Mouse (Mus musculus) MEL (cell line): ENCODE data around the gene Zfp932. TPM values are rescaled to one million over a fixed set of nuclear protein-coding genes. Genes with fewer than 3 reads are reported as not detected.
A peak's percentile ranks its signal among the peaks of the same experiment; 100 is the strongest.
"Not testable (repeated sequence)": the region's sequence is repeated elsewhere in the genome, so short reads cannot be mapped to it uniquely, and the experiment has no call there.

Experiments used
- DNase-seq: peaks from one replicate; pipeline ENCODE4 v3.0.0; 2011; ENCODE audit warnings: low read depth, low spot score
- H3K27ac ChIP-seq: 2 replicates; pipeline ENCODE4 v1.5.1; 2012; ENCODE audit warnings: low read depth, mild to moderate bottlenecking, control low read depth, low read length, moderate library complexity; ENCODE audit not compliant: control insufficient read depth
- H3K27me3 ChIP-seq, 2 experiments: fragments of 150-350 bp in 1 of 2; sonication (generic) in 1 of 2; 2 replicates each; pipeline ENCODE4 v1.6.1; 2012; ENCODE audit warnings: low read length in 2 of 2, mild to moderate bottlenecking in 2 of 2, improper control_type of control experiment in 1 of 2, moderate library complexity in 1 of 2; ENCODE audit not compliant: insufficient read depth in 2 of 2, control insufficient read depth in 1 of 2
- H3K36me3 ChIP-seq, 2 experiments: 2 replicates each; pipeline ENCODE4 v1.6.1; 2012 to 2014; ENCODE audit warnings: low read length in 2 of 2, improper control_type of control experiment in 1 of 2, inconsistent platforms in 1 of 2, mild to moderate bottlenecking in 1 of 2; ENCODE audit not compliant: insufficient read depth in 2 of 2, control insufficient read depth in 1 of 2
- H3K4me1 ChIP-seq, 2 experiments: fragments of 150-350 bp in 1 of 2; sonication (generic) in 1 of 2; 2 replicates each; pipeline ENCODE4 v1.6.1; 2012; ENCODE audit warnings: low read length in 2 of 2, improper control_type of control experiment in 1 of 2, mild to moderate bottlenecking in 1 of 2; ENCODE audit not compliant: insufficient read depth in 2 of 2, control insufficient read depth in 1 of 2
- H3K4me3 ChIP-seq, 2 experiments: fragments of 150-350 bp in 1 of 2; sonication (generic) in 1 of 2; 2 replicates each; pipeline ENCODE4 v1.5.1; 2012; ENCODE audit warnings: low read depth in 2 of 2, low read length in 2 of 2, mild to moderate bottlenecking in 2 of 2, moderate library complexity in 2 of 2, control low read depth in 1 of 2, improper control_type of control experiment in 1 of 2; ENCODE audit not compliant: control insufficient read depth in 1 of 2, insufficient read depth in 1 of 2
- H3K79me2 ChIP-seq: 2 replicates; pipeline ENCODE4 v1.6.1; 2012; ENCODE audit warnings: mild to moderate bottlenecking, low read length, moderate library complexity; ENCODE audit not compliant: control insufficient read depth, poor library complexity, insufficient read depth
- H3K9ac ChIP-seq: 2 replicates; pipeline ENCODE4 v1.6.1; 2012; ENCODE audit warnings: low read depth, mild to moderate bottlenecking, control low read depth, low read length, moderate library complexity; ENCODE audit not compliant: control insufficient read depth, poor library complexity, severe bottlenecking
- H3K9me3 ChIP-seq: fragments of 150-350 bp; sonication (generic); replicated peaks from 2 replicates; pipeline ENCODE4 v1.6.1; 2012; ENCODE audit warnings: mild to moderate bottlenecking, low read length, improper control_type of control experiment, moderate library complexity; ENCODE audit not compliant: insufficient read depth
- CTCF ChIP-seq, 3 experiments: IDR thresholded peaks in 2 of 3; conservative IDR thresholded peaks in 1 of 3; 2 replicates each; pipeline ENCODE4 v1.5.1; 2011 to 2012; ENCODE audit warnings: low read length in 3 of 3, low read depth in 2 of 3, mild to moderate bottlenecking in 2 of 3, improper control_type of control experiment in 1 of 3, inconsistent platforms in 1 of 3, mixed read lengths in 1 of 3, moderate library complexity in 1 of 3; ENCODE audit not compliant: control insufficient read depth in 1 of 3, insufficient read depth in 1 of 3, poor library complexity in 1 of 3, severe bottlenecking in 1 of 3
- EP300 ChIP-seq, 2 experiments: IDR thresholded peaks; 2 replicates each; pipeline ENCODE4 v1.6.1; 2011; ENCODE audit warnings: improper control_type of control experiment in 2 of 2, low read length in 2 of 2, low read depth in 1 of 2, mild to moderate bottlenecking in 1 of 2
- ETS1 ChIP-seq: IDR thresholded peaks from 2 replicates; pipeline ENCODE4 v1.6.1; 2012; ENCODE audit warnings: low read depth, mild to moderate bottlenecking, inconsistent platforms, low read length, improper control_type of control experiment, moderate library complexity
- GATA1 ChIP-seq: IDR thresholded peaks from 2 replicates; pipeline ENCODE4 v1.6.1; 2011; ENCODE audit warnings: low read depth, low read length, improper control_type of control experiment
- KAT2A ChIP-seq: conservative IDR thresholded peaks from 2 replicates; pipeline ENCODE4 v1.6.1; 2012; ENCODE audit warnings: low read depth, low read length, improper control_type of control experiment, inconsistent platforms
- MAX ChIP-seq: IDR thresholded peaks from 2 replicates; pipeline ENCODE4 v1.6.1; 2011; ENCODE audit warnings: low read length, improper control_type of control experiment
- MXI1 ChIP-seq: IDR thresholded peaks from 2 replicates; pipeline ENCODE4 v1.6.1; 2011; ENCODE audit warnings: mild to moderate bottlenecking, low read depth, low read length, improper control_type of control experiment
- MYC ChIP-seq: IDR thresholded peaks from 2 replicates; pipeline ENCODE4 v1.6.1; 2011; ENCODE audit warnings: low read depth, mild to moderate bottlenecking, low read length, improper control_type of control experiment, moderate library complexity
- RAD21 ChIP-seq: IDR thresholded peaks from 2 replicates; pipeline ENCODE4 v1.6.1; 2011; ENCODE audit warnings: mild to moderate bottlenecking, low read depth, low read length, improper control_type of control experiment
- RCOR1 ChIP-seq: IDR thresholded peaks from 2 replicates; pipeline ENCODE4 v1.6.1; 2012; ENCODE audit warnings: low read depth, mild to moderate bottlenecking, inconsistent platforms, low read length, improper control_type of control experiment
- SIN3A ChIP-seq: IDR thresholded peaks from 2 replicates; pipeline ENCODE4 v1.6.1; 2012; ENCODE audit warnings: low read length, improper control_type of control experiment, inconsistent platforms
- SMC3 ChIP-seq: IDR thresholded peaks from 2 replicates; pipeline ENCODE4 v1.6.1; 2011; ENCODE audit warnings: low read depth, low read length, improper control_type of control experiment
- UBTF ChIP-seq: IDR thresholded peaks from 2 replicates; pipeline ENCODE4 v1.6.1; 2012; ENCODE audit warnings: low read depth, mild to moderate bottlenecking, inconsistent platforms, low read length, improper control_type of control experiment, moderate library complexity, borderline replicate concordance; ENCODE audit not compliant: insufficient read depth
- ZKSCAN1 ChIP-seq: IDR thresholded peaks from 2 replicates; pipeline ENCODE4 v1.6.1; 2012; ENCODE audit warnings: low read depth, mild to moderate bottlenecking, inconsistent platforms, low read length, improper control_type of control experiment, moderate library complexity
- ZMIZ1 ChIP-seq: IDR thresholded peaks from 2 replicates; pipeline ENCODE4 v1.6.1; 2012; ENCODE audit warnings: low read depth, mild to moderate bottlenecking, inconsistent platforms, low read length, improper control_type of control experiment, moderate library complexity
- polyA plus RNA-seq, 2 experiments: library from polyadenylated mRNA; stranded (reverse) in 1 of 2; unstranded in 1 of 2; fragments of >175 nt in 1 of 2; fragments of >200 nt in 1 of 2; gene quantifications; 2 replicates each; pipeline versions ENCODE4 v1.2.1 to v1.2.4; 2012; ENCODE audit warnings: low replicate concordance in 2 of 2, low read depth in 1 of 2; ENCODE audit not compliant: insufficient read length in 2 of 2, insufficient read depth in 1 of 2, missing spikeins in 1 of 2
- total RNA-seq: library from RNA; depleted of rRNA; stranded (reverse); fragments of 300-350 nt; gene quantifications from 2 replicates; pipeline ENCODE4 v1.2.3, GENCODE M21; 2012

Zfp932 gene
- total and polyA plus RNA-seq, 3 experiments: 13.6 to 364 (median 18.0) TPM

DNA sequence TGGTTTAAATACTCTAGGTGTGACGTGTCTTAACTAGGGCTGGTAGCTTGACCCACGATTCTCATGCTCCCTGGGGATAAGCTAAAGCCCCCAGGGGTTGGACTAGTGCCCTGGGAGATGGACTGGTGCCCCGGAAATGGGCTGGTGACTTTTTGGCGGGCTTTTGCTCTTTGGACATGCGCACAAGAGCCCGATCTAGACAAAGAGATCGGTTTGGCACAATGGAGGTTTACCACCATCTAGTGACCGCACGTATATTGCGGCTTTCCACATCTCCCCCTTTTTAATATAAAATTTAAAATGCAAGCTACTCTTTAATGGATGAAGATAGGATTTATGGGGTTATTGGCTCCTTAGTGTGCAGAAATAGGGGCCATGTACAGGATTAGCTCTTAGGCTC is 19.5 kb downstream of the Zfp932 start:
- TF ChIP-seq CTCF (IDR thresholded peaks at IDR 0.05 in 2 of 3, conservative IDR thresholded peaks at IDR 0.05 in 1 of 3; ENCODE audit: control insufficient read depth in 1 of 3, insufficient read depth in 1 of 3, low read depth in 2 of 3, low read length in 3 of 3, poor library complexity in 1 of 3, severe bottlenecking in 1 of 3) (peak in 1 of 3 experiments; percentile 17; a peak in 1 of 6 replicates), RAD21 (peak; percentile 24)
- not testable (repeated sequence) for H3K27me3 ChIP-seq, H3K36me3 ChIP-seq, H3K9ac ChIP-seq, H3K4me1 ChIP-seq, H3K79me2 ChIP-seq, H3K4me3 ChIP-seq, H3K9me3 ChIP-seq, H3K27ac ChIP-seq
- DNase-seq: peak; percentile 70

DNA sequence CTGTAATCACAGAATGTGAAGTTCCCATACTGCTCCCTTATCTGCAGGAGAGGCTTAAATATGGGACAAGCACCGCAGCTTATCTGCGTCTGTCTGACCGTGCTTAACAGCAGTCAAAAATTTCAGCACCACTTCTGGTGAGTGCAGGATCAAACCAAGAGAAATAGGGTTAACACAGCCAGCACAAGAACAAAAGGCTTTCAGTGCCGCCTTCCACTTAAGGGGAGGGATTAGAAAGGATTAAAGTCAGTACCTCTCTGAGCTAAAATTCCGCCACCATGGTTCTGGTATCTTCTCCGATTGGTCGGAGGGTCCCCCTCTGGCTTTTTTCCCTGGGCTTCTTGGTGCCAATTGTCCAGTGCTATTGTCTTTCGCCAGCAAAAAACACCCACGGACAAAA is 27.0 kb downstream of the Zfp932 start:
- Histone ChIP-seq H3K4me1 (no peaks in the 10 kb centered on the region), H3K27ac (peak overlapping the region; percentile 41), H3K36me3 (no peaks in the 10 kb centered on the region), H3K9ac (peak overlapping the region; percentile 70), H3K9me3 (no peaks in the 10 kb centered on the region), H3K27me3 (no peaks in the 10 kb centered on the region), H3K4me3 (peak overlapping the region; percentile 39 to 41), H3K79me2 (no peaks in the 10 kb centered on the region)
- DNase-seq: peak; percentile 77
- TF ChIP-seq ZMIZ1 (no peak), UBTF (no peak), SMC3 (peak; percentile 46; the same call in 1 of the 2 replicates), RCOR1 (peak; percentile 83), KAT2A (no peak), ZKSCAN1 (no peak), MAX (no peak), ETS1 (peak; percentile 50; the same call in 1 of the 2 replicates), CTCF (IDR thresholded peaks at IDR 0.05 in 2 of 3, conservative IDR thresholded peaks at IDR 0.05 in 1 of 3; ENCODE audit: control insufficient read depth in 1 of 3, insufficient read depth in 1 of 3, low read depth in 2 of 3, low read length in 3 of 3, poor library complexity in 1 of 3, severe bottlenecking in 1 of 3) (no peak), SIN3A (peak; percentile 58; the same call in 1 of the 2 replicates), GATA1 (peak; percentile 86), MXI1 (peak; percentile 45; the same call in 1 of the 2 replicates), EP300 (IDR thresholded peaks at IDR 0.05; ENCODE audit: low read depth in 1 of 2, low read length in 2 of 2) (peak; percentile 22 to 50; a peak in 2 of 4 replicates), MYC (no peak)
